Mouse (Mus musculus): ENCODE measurements at regions not wholly inside any gene's neighbourhood (a gene's known extent, or its start where the extent isn't known, plus 50 kb on each side); places are given as distances from the start of the nearest gene placed in this dataset.

DNA sequence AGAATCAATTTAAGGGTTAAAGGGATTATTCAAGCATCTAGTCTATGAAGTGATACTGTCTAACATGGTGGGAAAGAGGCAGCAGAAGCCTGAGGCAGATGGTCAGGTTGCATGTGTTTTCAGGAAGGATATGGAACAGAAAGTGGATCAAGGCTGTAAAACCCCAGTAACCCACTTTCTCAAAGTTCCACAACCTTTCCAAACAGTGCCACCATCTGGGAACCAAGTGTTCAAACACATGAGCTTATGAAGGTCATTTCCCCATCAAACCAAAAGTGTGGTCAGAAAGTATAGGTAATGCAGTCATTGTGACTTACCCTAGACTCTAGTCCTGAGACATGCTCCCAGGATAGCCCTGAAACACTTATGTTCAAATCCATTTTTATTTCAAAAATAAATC lies 312.8 kb upstream of the Tenm4 start:
- no peaks in the 10 kb centered on the region for H3K4me1 ChIP-seq (ENCODE audit: control insufficient read depth in 1 of 2, insufficient read depth in 2 of 2)
- H3K9me3 ChIP-seq (replicated peaks; ENCODE audit: low read length): peaks cover 63% of the 10 kb centered on the region
- H3K79me2 ChIP-seq (replicated peaks; ENCODE audit: control insufficient read depth, extremely low read depth, insufficient read depth, poor library complexity, severe bottlenecking): no peaks in the 10 kb centered on the region
- no peak overlapping the region for H3K4me2 ChIP-seq (ENCODE audit: insufficient read depth, low read depth, poor library complexity, severe bottlenecking)
- H3K4me3 ChIP-seq (replicated peaks in 1 of 3; ENCODE audit: low read depth in 2 of 3, low read length in 2 of 3, poor library complexity in 1 of 3): no peak overlapping the region
- no peak overlapping the region for H3K27ac ChIP-seq (ENCODE audit: insufficient read depth, low read depth)
- dilution Hi-C loops (cut with MboI; ENCODE audit: extremely low pct_ligation_motif_present, extremely low pct_unique_long_range_greater_than_20kb, low sequenced_read_pairs) (no loop called here), in situ Hi-C loops (cut with MboI; ENCODE audit: low pct_ligation_motif_present, low pct_unique_long_range_greater_than_20kb, low sequenced_read_pairs) (no loop called here)
- no peak overlapping the region for H3K9ac ChIP-seq (ENCODE audit: insufficient read depth, low read depth)
- DNase-seq (ENCODE audit: extremely low read depth): no peak
- TF ChIP-seq NRF1 (IDR thresholded peaks at IDR 0.05; ENCODE audit: low read depth, low read length) (no peak), POLR2A (IDR thresholded peaks at IDR 0.05; ENCODE audit: low read depth, low read length) (no peak), MEF2A (IDR thresholded peaks at IDR 0.05; ENCODE audit: borderline replicate concordance, low read depth, low read length) (no peak), KAT2A (IDR thresholded peaks at IDR 0.05; ENCODE audit: insufficient replicate concordance, low read length) (no peak), NELFE (IDR thresholded peaks at IDR 0.05; ENCODE audit: low read depth, low read length) (no peak), IRF4 (IDR thresholded peaks at IDR 0.05; ENCODE audit: low read depth, low read length) (no peak), CHD2 (IDR thresholded peaks at IDR 0.05; ENCODE audit: low read length) (no peak), SMC3 (IDR thresholded peaks at IDR 0.05; ENCODE audit: low read depth, low read length) (no peak), ZNF384 (IDR thresholded peaks at IDR 0.05; ENCODE audit: low read depth, low read length) (no peak), UBTF (IDR thresholded peaks at IDR 0.05; ENCODE audit: low read depth, low read length) (no peak), USF1 (IDR thresholded peaks at IDR 0.05; ENCODE audit: low read depth, low read length) (no peak), ZC3H11A (IDR thresholded peaks at IDR 0.05; ENCODE audit: low read depth, low read length) (no peak), MAX (IDR thresholded peaks at IDR 0.05; ENCODE audit: low read length) (no peak), EP300 (IDR thresholded peaks at IDR 0.05; ENCODE audit: low read length) (no peak)
- H3K36me3 ChIP-seq (replicated peaks in 1 of 2; ENCODE audit: control insufficient read depth in 1 of 2, insufficient read depth in 1 of 2, low read length in 1 of 2): no peaks in the 10 kb centered on the region
- no peaks in the 10 kb centered on the region for H3K27me3 ChIP-seq (replicated peaks)

DNA sequence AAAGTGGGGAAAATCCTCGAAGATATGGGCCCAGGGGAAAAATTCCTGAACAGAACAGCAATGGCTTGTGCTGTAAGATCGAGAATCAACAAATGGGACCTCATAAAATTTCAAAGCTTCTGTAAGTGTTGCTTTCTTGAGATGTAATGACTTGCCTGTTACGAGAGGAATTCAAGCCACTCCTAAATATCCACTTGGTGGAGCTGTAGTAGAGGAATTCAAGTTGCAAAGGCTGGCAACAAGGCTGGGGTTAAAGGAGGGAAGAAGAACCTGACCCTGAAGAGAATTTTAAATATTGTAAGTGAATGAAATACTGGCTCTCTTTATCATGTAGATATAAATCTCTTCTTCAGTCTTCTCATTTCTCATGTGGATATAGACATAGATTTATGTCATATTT lies 306.8 kb upstream of the Tenm4 start:
- no peak overlapping the region for H3K4me3 ChIP-seq (replicated peaks in 1 of 3; ENCODE audit: low read depth in 2 of 3, low read length in 2 of 3, poor library complexity in 1 of 3)
- dilution Hi-C loops (cut with MboI; ENCODE audit: extremely low pct_ligation_motif_present, extremely low pct_unique_long_range_greater_than_20kb, low sequenced_read_pairs) (no loop called here), in situ Hi-C loops (cut with MboI; ENCODE audit: low pct_ligation_motif_present, low pct_unique_long_range_greater_than_20kb, low sequenced_read_pairs) (no loop called here)
- H3K36me3 ChIP-seq (replicated peaks in 1 of 2; ENCODE audit: control insufficient read depth in 1 of 2, insufficient read depth in 1 of 2, low read length in 1 of 2): no peaks in the 10 kb centered on the region
- no peak overlapping the region for H3K9ac ChIP-seq (ENCODE audit: insufficient read depth, low read depth)
- no peak for DNase-seq (ENCODE audit: extremely low read depth)
- no peak for TF ChIP-seq USF1 (IDR thresholded peaks at IDR 0.05; ENCODE audit: low read depth, low read length)
- no peak for TF ChIP-seq ZNF384 (IDR thresholded peaks at IDR 0.05; ENCODE audit: low read depth, low read length)
- H3K4me2 ChIP-seq (ENCODE audit: insufficient read depth, low read depth, poor library complexity, severe bottlenecking): no peak overlapping the region
- H3K79me2 ChIP-seq (replicated peaks; ENCODE audit: control insufficient read depth, extremely low read depth, insufficient read depth, poor library complexity, severe bottlenecking): no peaks in the 10 kb centered on the region
- no peaks in the 10 kb centered on the region for H3K4me1 ChIP-seq (ENCODE audit: control insufficient read depth in 1 of 2, insufficient read depth in 2 of 2)
- peaks cover 55% of the 10 kb centered on the region for H3K9me3 ChIP-seq (replicated peaks; ENCODE audit: low read length)
- no peak overlapping the region for H3K27ac ChIP-seq (ENCODE audit: insufficient read depth, low read depth)
- no peaks in the 10 kb centered on the region for H3K27me3 ChIP-seq (replicated peaks)

DNA sequence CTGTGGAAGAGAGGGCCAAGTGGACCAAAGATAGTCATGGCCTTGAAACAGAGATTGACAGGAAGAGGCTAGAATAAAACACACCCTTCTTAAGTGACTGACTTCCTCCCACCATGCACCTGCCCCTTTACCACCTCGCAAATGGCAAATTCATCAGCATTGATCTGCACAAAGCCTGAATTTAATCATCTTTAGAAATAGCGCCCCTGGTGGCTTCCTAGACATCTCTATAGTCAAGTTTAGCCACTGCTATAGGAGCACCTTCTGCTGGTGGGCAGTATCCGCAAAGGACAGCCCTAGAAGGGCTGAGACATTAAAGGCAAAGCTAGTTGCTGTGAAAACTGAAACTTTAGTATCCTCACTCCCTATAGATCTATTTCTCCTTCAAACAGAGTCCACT lies 305.8 kb upstream of the Tenm4 start:
- no peaks in the 10 kb centered on the region for H3K36me3 ChIP-seq (replicated peaks in 1 of 2; ENCODE audit: control insufficient read depth in 1 of 2, insufficient read depth in 1 of 2, low read length in 1 of 2)
- in situ Hi-C loops (cut with MboI; ENCODE audit: low pct_ligation_motif_present, low pct_unique_long_range_greater_than_20kb, low sequenced_read_pairs) (no loop called here), dilution Hi-C loops (cut with MboI; ENCODE audit: extremely low pct_ligation_motif_present, extremely low pct_unique_long_range_greater_than_20kb, low sequenced_read_pairs) (no loop called here)
- H3K79me2 ChIP-seq (replicated peaks; ENCODE audit: control insufficient read depth, extremely low read depth, insufficient read depth, poor library complexity, severe bottlenecking): no peaks in the 10 kb centered on the region
- no peak overlapping the region for H3K4me2 ChIP-seq (ENCODE audit: insufficient read depth, low read depth, poor library complexity, severe bottlenecking)
- peaks cover 51% of the 10 kb centered on the region for H3K9me3 ChIP-seq (replicated peaks; ENCODE audit: low read length)
- no peak for TF ChIP-seq CHD2 (IDR thresholded peaks at IDR 0.05; ENCODE audit: low read length)
- TF ChIP-seq JUN (IDR thresholded peaks at IDR 0.05; ENCODE audit: insufficient read depth, low read depth, low read length): no peak
- TF ChIP-seq MYC (IDR thresholded peaks at IDR 0.05; ENCODE audit: low read depth, low read length): no peak
- no peak for TF ChIP-seq EP300 (IDR thresholded peaks at IDR 0.05; ENCODE audit: low read length)
- TF ChIP-seq PAX5 (IDR thresholded peaks at IDR 0.05; ENCODE audit: low read length): no peak
- TF ChIP-seq USF1 (IDR thresholded peaks at IDR 0.05; ENCODE audit: low read depth, low read length): no peak
- TF ChIP-seq USF2 (conservative IDR thresholded peaks at IDR 0.05; ENCODE audit: low read depth, low read length): no peak
- TF ChIP-seq HCFC1 (IDR thresholded peaks at IDR 0.05; ENCODE audit: low read depth, low read length): no peak
- no peak for TF ChIP-seq MXI1 (IDR thresholded peaks at IDR 0.05; ENCODE audit: low read depth, low read length)
- no peak for DNase-seq (ENCODE audit: extremely low read depth)
- H3K27me3 ChIP-seq (replicated peaks): no peaks in the 10 kb centered on the region
- H3K27ac ChIP-seq (ENCODE audit: insufficient read depth, low read depth): no peak overlapping the region
- H3K4me1 ChIP-seq (ENCODE audit: control insufficient read depth in 1 of 2, insufficient read depth in 2 of 2): no peaks in the 10 kb centered on the region
- H3K4me3 ChIP-seq (replicated peaks in 1 of 3; ENCODE audit: low read depth in 2 of 3, low read length in 2 of 3, poor library complexity in 1 of 3): no peak overlapping the region
- no peak overlapping the region for H3K9ac ChIP-seq (ENCODE audit: insufficient read depth, low read depth)
